Mouse (Mus musculus) E14TG2a.4 (cell line): ENCODE measurements around the gene Rabep2.

Experiments
- CTCF ChIP-seq: conservative IDR thresholded peaks from 2 replicates; pipeline ENCODE4 v1.5.1; 2014; ENCODE audit warnings: low read length
- NANOG ChIP-seq: IDR thresholded peaks from 2 replicates; pipeline ENCODE4 v1.6.1; 2014; ENCODE audit warnings: borderline replicate concordance, low read length, mixed read lengths
- POU5F1 ChIP-seq: IDR thresholded peaks from 2 replicates; pipeline ENCODE4 v1.6.1; 2014; ENCODE audit warnings: low read length, borderline replicate concordance

- no peak for TF ChIP-seq CTCF
- TF ChIP-seq POU5F1, result no peak
- TF ChIP-seq NANOG, result no peak
Observed at GRCm38 (mm10) chr7:126452244-126452643, 23.7 kb downstream of the Rabep2 start.
